Mouse (Mus musculus) myocyte (in vitro differentiated cells): ENCODE results near the gene Ddi2.

Experiments
- E2F4 ChIP-seq: IDR thresholded peaks from one replicate; pipeline ENCODE4 v1.6.1; 2011; ENCODE audit warnings: mild to moderate bottlenecking, control low read depth, moderate library complexity; ENCODE audit not compliant: insufficient read depth
- MAX ChIP-seq: IDR thresholded peaks from one replicate; pipeline ENCODE4 v1.6.1; 2011; ENCODE audit warnings: low read depth, mild to moderate bottlenecking, control low read depth
- MYOD1 ChIP-seq, 3 experiments: IDR thresholded peaks; one replicate each; pipeline ENCODE4 v1.6.1; 2011; ENCODE audit warnings: control low read depth in 2 of 3, low read depth in 2 of 3, mild to moderate bottlenecking in 2 of 3, moderate library complexity in 1 of 3; ENCODE audit not compliant: insufficient read length in 2 of 3, control insufficient read depth in 1 of 3
- MYOG ChIP-seq, 3 experiments: IDR thresholded peaks; one replicate each; pipeline ENCODE4 v1.6.1; 2011; ENCODE audit warnings: control low read depth in 2 of 3, low read depth in 2 of 3, mild to moderate bottlenecking in 2 of 3; ENCODE audit not compliant: insufficient read length in 2 of 3, control insufficient read depth in 1 of 3, insufficient read depth in 1 of 3
- POLR2A ChIP-seq: IDR thresholded peaks from one replicate; pipeline ENCODE4 v1.6.1; 2011; ENCODE audit warnings: low read depth, mild to moderate bottlenecking, control low read depth, moderate library complexity; ENCODE audit not compliant: insufficient read length
- POLR2AphosphoS2 ChIP-seq: IDR thresholded peaks from one replicate; pipeline ENCODE4 v1.6.1; 2011; ENCODE audit warnings: low read depth, control low read depth; ENCODE audit not compliant: insufficient read length
- REST ChIP-seq: IDR thresholded peaks from one replicate; pipeline ENCODE4 v1.6.1; 2011; ENCODE audit warnings: mild to moderate bottlenecking, control low read depth, moderate library complexity; ENCODE audit not compliant: insufficient read depth, insufficient read length
- TCF12 ChIP-seq: IDR thresholded peaks from one replicate; pipeline ENCODE4 v1.6.1; 2011; ENCODE audit warnings: mild to moderate bottlenecking, control low read depth; ENCODE audit not compliant: poor library complexity, insufficient read depth, severe bottlenecking
- TCF3 ChIP-seq: IDR thresholded peaks from one replicate; pipeline ENCODE4 v1.6.1; 2011; ENCODE audit warnings: low read depth, control low read depth; ENCODE audit not compliant: insufficient read length
- USF1 ChIP-seq: IDR thresholded peaks from one replicate; pipeline ENCODE4 v1.6.1; 2011; ENCODE audit warnings: low read depth, mild to moderate bottlenecking, control low read depth, moderate library complexity

- TF ChIP-seq POLR2A (no peak), MYOD1 (IDR thresholded peaks at IDR 0.05; ENCODE audit: control insufficient read depth in 1 of 3, insufficient read length in 2 of 3, low read depth in 2 of 3) (no peak), USF1 (no peak), REST (no peak), MYOG (IDR thresholded peaks at IDR 0.05; ENCODE audit: control insufficient read depth in 1 of 3, insufficient read depth in 1 of 3, insufficient read length in 2 of 3, low read depth in 2 of 3) (no peak), POLR2AphosphoS2 (no peak), TCF12 (no peak), E2F4 (no peak), MAX (no peak), TCF3 (no peak)
These were observed 1.3 kb downstream of the Ddi2 start for GRCm38 (mm10) chr4:141721961-141722360.
